Mouse (Mus musculus) spleen, adult 2 months (tissue): ENCODE measurements around the gene Sh3gl1. TPM values are rescaled to one million over a fixed set of nuclear protein-coding genes. Genes with fewer than 3 reads are reported as not detected.
A peak's percentile ranks its signal among the peaks of the same experiment; 100 is the strongest.

ENCODE experiments used
- DNase-seq, 2 experiments: peaks; one replicate each; pipeline versions ENCODE4 v3.0.0 to v3.0.0-alpha.2; 2012 to 2021; ENCODE audit warnings: low spot score in 2 of 2, low read depth in 1 of 2
- H3K27ac ChIP-seq: fragments of 200-500 bp; 2 replicates; pipeline ENCODE4 v1.5.1; 2012; ENCODE audit warnings: low read length, inconsistent platforms; ENCODE audit not compliant: insufficient read depth
- H3K27me3 ChIP-seq: fragments of 200-500 bp; 2 replicates; pipeline ENCODE4 v1.6.1; 2012; ENCODE audit warnings: mild to moderate bottlenecking, moderate library complexity, low read length, inconsistent platforms; ENCODE audit not compliant: control insufficient read depth, insufficient read depth
- H3K36me3 ChIP-seq: fragments of 200-500 bp; 2 replicates; pipeline ENCODE4 v1.6.1; 2012; ENCODE audit warnings: mild to moderate bottlenecking, low read length, inconsistent platforms; ENCODE audit not compliant: control insufficient read depth, insufficient read depth
- H3K4me1 ChIP-seq: fragments of 200-500 bp; 2 replicates; pipeline ENCODE4 v1.6.1; 2011; ENCODE audit warnings: inconsistent platforms; ENCODE audit not compliant: control insufficient read depth, insufficient read depth, insufficient read length
- H3K4me3 ChIP-seq: fragments of 200-500 bp; 2 replicates; pipeline ENCODE4 v1.5.1; 2011; ENCODE audit warnings: mild to moderate bottlenecking, inconsistent platforms; ENCODE audit not compliant: insufficient read depth, insufficient read length; ENCODE audit errors: extremely low read depth
- CTCF ChIP-seq: fragments of 200-500 bp; IDR thresholded peaks from 2 replicates; pipeline ENCODE4 v1.5.1; 2011; ENCODE audit warnings: mild to moderate bottlenecking, inconsistent platforms; ENCODE audit not compliant: insufficient read depth, insufficient read length, insufficient replicate concordance; ENCODE audit errors: extremely low read depth
- POLR2A ChIP-seq: fragments of 200-500 bp; IDR thresholded peaks from 2 replicates; pipeline ENCODE4 v1.6.1; 2011; ENCODE audit warnings: low read depth, low read length, inconsistent platforms
- WGBS: fragments of 180-500 bp; shearing (Covaris S2); methylation state at CpG from one replicate; pipeline ENCODE4 v1.1.7; 2018; 5-methylcytosine and 5-hydroxymethylcytosine counted together
- polyA plus RNA-seq: library from polyadenylated mRNA; depleted of rRNA; stranded (reverse); fragments of >200 nt; gene quantifications from 2 replicates; pipeline ENCODE4 v1.2.3, GENCODE M21; 2012

Gene Sh3gl1
- polyA plus RNA-seq, 1 experiment, result 72.3 TPM

DNA sequence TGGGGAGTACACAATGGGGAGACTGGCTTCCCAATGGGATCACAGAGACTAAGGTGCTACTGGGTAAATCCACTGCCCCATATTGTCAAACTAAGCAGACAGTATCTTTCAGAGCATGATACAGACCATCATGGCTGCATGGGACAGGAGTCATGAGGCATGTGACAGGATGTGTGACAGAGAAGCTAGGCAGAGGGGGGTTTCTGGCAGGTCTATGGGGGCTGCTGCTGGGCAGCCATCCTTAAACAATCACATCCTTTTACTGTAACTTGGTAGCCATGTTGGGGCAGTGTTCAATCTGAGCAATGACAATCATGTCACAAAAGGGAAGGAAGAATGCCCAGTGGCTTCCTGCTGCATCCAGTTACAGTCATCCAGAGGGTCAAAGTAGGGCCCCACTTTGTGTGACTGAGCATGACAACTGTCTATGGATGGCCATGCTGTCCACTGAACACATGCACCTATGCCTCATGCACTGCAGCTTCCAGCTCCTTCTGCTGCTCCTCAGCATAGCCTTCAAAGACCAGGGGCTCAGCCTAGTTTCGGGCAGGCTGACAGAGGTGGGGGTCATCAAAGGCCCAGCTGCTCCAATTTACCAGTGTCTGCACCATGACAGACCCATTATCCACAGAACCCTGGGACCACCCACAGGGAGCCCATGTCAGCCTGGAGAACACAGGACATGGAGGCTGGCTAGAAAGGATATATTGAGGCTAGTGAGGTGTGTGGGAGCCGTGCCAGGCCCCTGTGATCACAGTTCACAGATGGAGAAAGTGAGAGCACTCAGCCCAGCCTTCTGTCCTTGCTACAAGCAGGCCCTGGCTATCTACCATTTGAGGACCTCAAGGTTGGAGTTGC is 14.1 kb downstream of the Sh3gl1 start:
- H3K4me1 ChIP-seq, result peaks cover 49% of the 10 kb centered on the region
- H3K27me3 ChIP-seq, result no peaks in the 10 kb centered on the region
- H3K4me3 ChIP-seq, result no peak overlapping the region
- peak overlapping the region; percentile 43 for H3K27ac ChIP-seq
- 82% methylated on average over 2 of the region's 2 CpGs for WGBS
- DNase-seq, result no peak
- TF ChIP-seq POLR2A, result no peak
- TF ChIP-seq CTCF, result no peak
- H3K36me3 ChIP-seq, result peaks cover 11% of the 10 kb centered on the region

DNA sequence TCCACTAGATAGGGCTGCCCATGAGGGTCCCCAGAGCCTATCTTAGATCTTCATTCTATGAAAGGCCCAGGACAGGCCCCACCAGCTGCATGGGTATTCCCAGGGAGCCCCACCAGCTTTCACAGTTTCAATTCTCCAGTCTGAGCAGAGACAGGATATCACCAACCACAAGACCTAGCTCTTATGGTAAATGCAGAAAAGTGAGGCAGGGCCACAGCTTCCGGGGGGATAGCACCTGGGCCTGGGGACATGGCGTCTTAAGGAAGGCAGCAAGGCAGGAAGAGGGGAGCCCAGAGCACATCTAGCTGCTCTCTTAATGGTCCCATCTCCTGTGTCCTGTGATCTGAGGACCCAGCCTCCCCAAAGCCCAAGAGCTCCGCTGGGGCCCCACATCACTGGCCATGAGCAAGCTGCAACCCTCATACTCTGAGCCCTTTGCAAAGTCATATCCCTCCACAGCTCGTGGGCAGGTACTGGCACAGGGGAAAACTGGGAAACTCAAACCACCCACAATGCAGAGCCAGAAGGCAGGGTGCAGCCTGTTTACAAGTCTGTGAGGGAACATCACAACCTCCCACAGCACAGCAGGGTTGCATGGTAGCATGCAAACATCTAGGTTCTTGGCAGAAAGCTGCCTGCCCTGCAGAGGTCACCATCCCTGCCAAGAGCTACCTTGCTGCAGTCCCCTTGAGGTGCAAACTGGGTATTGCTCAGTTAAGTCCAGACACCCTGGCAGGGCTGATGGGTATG is 15.1 kb downstream of the Sh3gl1 start:
- H3K4me1 ChIP-seq, result peaks cover 49% of the 10 kb centered on the region
- H3K4me3 ChIP-seq, result no peak overlapping the region
- TF ChIP-seq POLR2A (no peak), CTCF (no peak)
- peak in 1 of 2 experiments; percentile 34 for DNase-seq
- H3K27me3 ChIP-seq, result no peaks in the 10 kb centered on the region
- H3K27ac ChIP-seq, result peak overlapping the region; percentile 43
- peaks cover 21% of the 10 kb centered on the region for H3K36me3 ChIP-seq
- 16% methylated on average over 4 of the region's 4 CpGs for WGBS

DNA sequence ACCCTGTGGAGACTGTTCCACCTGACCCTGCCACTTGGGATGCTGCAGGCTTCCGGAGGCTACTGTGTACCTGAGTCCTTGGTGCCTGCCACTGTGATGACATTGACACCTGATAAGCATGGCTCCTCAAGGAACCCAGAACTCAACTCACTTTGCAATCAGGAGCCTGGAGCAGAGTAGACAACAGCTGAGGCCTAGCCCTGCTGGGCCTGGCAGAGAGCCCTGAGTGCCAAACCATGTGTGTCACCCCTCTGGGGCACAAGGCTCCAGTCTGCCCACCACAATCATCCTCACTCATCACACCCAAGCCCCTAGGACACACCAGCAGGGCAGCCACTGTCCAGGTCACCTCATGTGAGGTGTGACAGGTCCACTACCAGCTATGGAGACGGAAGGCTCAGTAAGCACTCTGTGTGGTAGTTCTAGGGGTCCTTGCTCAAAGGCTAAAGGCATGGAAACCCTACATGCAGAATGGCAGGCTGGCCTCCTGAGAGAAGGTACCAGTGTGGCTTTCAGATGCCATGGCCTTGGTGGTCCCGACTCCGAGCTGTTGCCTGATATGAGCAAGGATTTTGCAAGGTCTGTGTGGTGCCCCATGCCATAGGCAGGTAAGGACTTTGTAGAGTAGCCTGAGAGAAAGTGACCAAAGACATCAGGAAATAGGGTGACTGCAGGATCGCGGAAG is 15.9 kb downstream of the Sh3gl1 start:
- Histone ChIP-seq H3K4me1 (peaks cover 47% of the 10 kb centered on the region), H3K4me3 (no peak overlapping the region), H3K27ac (peak overlapping the region; percentile 43), H3K27me3 (no peaks in the 10 kb centered on the region), H3K36me3 (peaks cover 27% of the 10 kb centered on the region)
- 73% methylated on average over 6 of the region's 6 CpGs for WGBS
- TF ChIP-seq CTCF (no peak), POLR2A (no peak)
- DNase-seq, result no peak

DNA sequence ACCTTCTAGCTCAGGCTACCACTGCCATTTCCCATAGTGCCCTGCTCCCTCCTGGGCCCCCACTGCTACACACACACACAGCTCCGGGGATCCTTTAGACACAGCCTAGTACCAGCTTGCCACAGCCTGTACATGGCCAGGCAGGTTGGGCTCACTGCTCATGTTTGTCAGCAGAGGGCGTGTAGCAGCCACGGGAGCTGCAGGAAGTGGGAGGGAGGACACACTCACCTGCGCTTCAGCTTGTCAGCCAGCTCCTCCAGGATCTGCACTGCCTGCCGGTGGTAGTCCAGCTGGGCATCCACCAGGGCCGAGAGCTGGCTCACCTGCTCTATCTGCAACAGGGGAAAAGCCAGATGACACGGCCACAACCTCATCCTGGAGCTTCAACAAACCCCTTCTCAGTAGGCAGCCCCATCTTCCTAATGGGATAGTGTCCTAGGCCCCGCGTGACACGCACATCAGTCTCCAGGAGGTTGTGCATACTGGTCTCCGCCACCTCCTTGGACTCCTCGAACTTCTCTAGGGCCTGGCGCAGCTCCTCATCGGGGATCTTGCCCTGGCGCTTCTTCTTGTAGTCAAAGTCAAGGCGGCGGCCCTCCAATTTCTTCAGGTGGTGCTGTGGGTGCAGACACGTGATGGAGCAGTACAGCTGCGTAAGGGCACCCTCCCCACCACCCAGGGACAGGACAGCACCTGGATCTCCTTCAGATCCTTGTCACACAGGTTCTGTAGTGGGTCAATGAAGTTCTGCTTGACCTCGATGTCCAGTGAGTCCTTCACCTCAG is 17.9 kb downstream of the Sh3gl1 start:
- 72% methylated on average over 20 of the region's 20 CpGs for WGBS
- H3K36me3 ChIP-seq, result peaks cover 34% of the 10 kb centered on the region
- H3K27me3 ChIP-seq, result no peaks in the 10 kb centered on the region
- H3K4me1 ChIP-seq, result peaks cover 35% of the 10 kb centered on the region
- no peak overlapping the region for H3K4me3 ChIP-seq
- TF ChIP-seq CTCF (peak; percentile 59; the same call in 1 of the 2 replicates), POLR2A (no peak)
- H3K27ac ChIP-seq, result no peak overlapping the region
- peak in 1 of 2 experiments; percentile 71 for DNase-seq

DNA sequence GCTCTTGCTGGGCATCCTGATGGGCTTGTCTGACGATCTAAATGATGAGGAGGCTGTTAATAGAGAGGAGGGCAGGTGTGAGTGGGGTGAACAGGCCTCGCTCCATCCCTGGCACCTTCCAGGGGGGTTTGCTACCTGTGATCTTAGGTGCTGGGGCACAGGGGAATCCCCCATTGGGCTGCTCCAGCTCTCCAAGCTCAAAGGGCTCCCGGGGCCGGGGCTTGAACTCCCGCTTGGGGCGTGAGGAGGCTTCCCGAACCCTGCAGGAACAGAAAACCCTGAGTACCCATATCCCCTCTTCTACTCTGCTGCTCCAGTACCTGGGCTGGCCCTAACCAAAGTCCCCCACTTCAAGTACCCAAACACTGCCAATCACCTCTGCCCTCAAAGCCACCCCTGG is 18.6 kb downstream of the Sh3gl1 start:
- Histone ChIP-seq H3K4me1 (peaks cover 28% of the 10 kb centered on the region), H3K36me3 (peaks cover 34% of the 10 kb centered on the region)
- WGBS, result 91% methylated on average over 7 of the region's 7 CpGs

More for the DNA sequence above, 18.6 kb downstream of the Sh3gl1 start:
- H3K27me3 ChIP-seq, result no peaks in the 10 kb centered on the region
- no peak overlapping the region for H3K4me3 ChIP-seq
- DNase-seq, result no peak
- H3K27ac ChIP-seq, result no peak overlapping the region
- no peak for TF ChIP-seq CTCF
- TF ChIP-seq POLR2A, result no peak
